Mouse (Mus musculus): ENCODE results near the gene Shank2.

Gene Shank2

GRCm38 (mm10) chr7:144106352-144107011 lies 104.8 kb downstream of the Shank2 start:
- no peak for DNase-seq

GRCm38 (mm10) chr7:144108141-144108540 lies 106.4 kb downstream of the Shank2 start:
- DNase-seq: no peak

- DNase-seq: no peak
These were observed 109.4 kb downstream of the Shank2 start for GRCm38 (mm10) chr7:144111026-144111604.

- DNase-seq: no peak
These were observed 110.3 kb downstream of the Shank2 start for GRCm38 (mm10) chr7:144111981-144112380.

- DNase-seq: no peak
These were observed 112.5 kb downstream of the Shank2 start for GRCm38 (mm10) chr7:144114230-144114629.

GRCm38 (mm10) chr7:144119562-144119961 lies 117.8 kb downstream of the Shank2 start:
- no peak for DNase-seq

- DNase-seq: no peak
These were observed 131.1 kb downstream of the Shank2 start for GRCm38 (mm10) chr7:144132699-144133387.

GRCm38 (mm10) chr7:144133388-144133998 lies 131.8 kb downstream of the Shank2 start:
- DNase-seq: no peak

- no peak for DNase-seq
These were observed 133.0 kb downstream of the Shank2 start for GRCm38 (mm10) chr7:144134699-144135098.

- no peak for DNase-seq
These were observed 136.1 kb downstream of the Shank2 start for GRCm38 (mm10) chr7:144137827-144138226.

GRCm38 (mm10) chr7:144138476-144138875 lies 136.7 kb downstream of the Shank2 start:
- DNase-seq: no peak

GRCm38 (mm10) chr7:144139691-144140090 lies 138.0 kb downstream of the Shank2 start:
- no peak for DNase-seq

- no peak for DNase-seq
These were observed 138.7 kb downstream of the Shank2 start for GRCm38 (mm10) chr7:144140470-144140869.

- DNase-seq: no peak
These were observed 140.3 kb downstream of the Shank2 start for GRCm38 (mm10) chr7:144142036-144142435.

GRCm38 (mm10) chr7:144143941-144144340 lies 142.2 kb downstream of the Shank2 start:
- DNase-seq: no peak

- no peak for DNase-seq
These were observed 146.4 kb downstream of the Shank2 start for GRCm38 (mm10) chr7:144148111-144148510.

- no peak for DNase-seq
These were observed 151.4 kb downstream of the Shank2 start for GRCm38 (mm10) chr7:144153124-144153523.

GRCm38 (mm10) chr7:144153682-144154081 lies 152.0 kb downstream of the Shank2 start:
- no peak for DNase-seq

- DNase-seq: no peak
These were observed 156.2 kb downstream of the Shank2 start for GRCm38 (mm10) chr7:144157936-144158335.

GRCm38 (mm10) chr7:144159556-144159955 lies 157.8 kb downstream of the Shank2 start:
- no peak for DNase-seq

GRCm38 (mm10) chr7:144160066-144160465 lies 158.3 kb downstream of the Shank2 start:
- no peak for DNase-seq

GRCm38 (mm10) chr7:144160646-144161249 lies 159.0 kb downstream of the Shank2 start:
- no peak for DNase-seq

- no peak for DNase-seq
These were observed 168.5 kb downstream of the Shank2 start for GRCm38 (mm10) chr7:144170272-144170671.
